Mouse (Mus musculus) stomach, postnatal 0 days (tissue): ENCODE data around the gene Klf12.

Source experiments
- CTCF ChIP-seq: IDR thresholded peaks from 2 replicates; pipeline ENCODE4 v1.5.1; 2016; ENCODE audit warnings: antibody characterized with exemption, low read depth, mild to moderate bottlenecking, moderate library complexity
- EP300 ChIP-seq: optimal IDR thresholded peaks from 2 replicates; pipeline ENCODE3; 2016; ENCODE audit warnings: antibody characterized with exemption

- no peak for TF ChIP-seq EP300
- TF ChIP-seq CTCF = no peak
Observed at GRCm38 (mm10) chr14:99981209-99981608, 303.3 kb downstream of the Klf12 start.
